Mouse (Mus musculus): ENCODE measurements at regions not wholly inside any gene's neighbourhood (a gene's known extent, or its start where the extent isn't known, plus 50 kb on each side); places are given as distances from the start of the nearest gene placed in this dataset.

- TF ChIP-seq CTCF (IDR thresholded peaks at IDR 0.05; ENCODE audit: borderline replicate concordance, insufficient read depth, low read length): no peak
- no peak for TF ChIP-seq POLR2A (IDR thresholded peaks at IDR 0.05; ENCODE audit: low read depth, low read length)
Observed at GRCm38 (mm10) chr4:81097597-81097996, 187.2 kb downstream of the Lurap1l start.
